Mouse (Mus musculus) spleen, adult 2 months (tissue): ENCODE results near the gene Dyrk2. TPM values are rescaled to one million over a fixed set of nuclear protein-coding genes. Genes with fewer than 3 reads are reported as not detected.

Source experiments
- DNase-seq, 2 experiments: peaks; one replicate each; pipeline versions ENCODE4 v3.0.0 to v3.0.0-alpha.2; 2012 to 2021; ENCODE audit warnings: low spot score in 2 of 2, low read depth in 1 of 2
- H3K27ac ChIP-seq: fragments of 200-500 bp; 2 replicates; pipeline ENCODE4 v1.5.1; 2012; ENCODE audit warnings: low read length, inconsistent platforms; ENCODE audit not compliant: insufficient read depth
- H3K27me3 ChIP-seq: fragments of 200-500 bp; 2 replicates; pipeline ENCODE4 v1.6.1; 2012; ENCODE audit warnings: mild to moderate bottlenecking, moderate library complexity, low read length, inconsistent platforms; ENCODE audit not compliant: control insufficient read depth, insufficient read depth
- H3K36me3 ChIP-seq: fragments of 200-500 bp; 2 replicates; pipeline ENCODE4 v1.6.1; 2012; ENCODE audit warnings: mild to moderate bottlenecking, low read length, inconsistent platforms; ENCODE audit not compliant: control insufficient read depth, insufficient read depth
- H3K4me1 ChIP-seq: fragments of 200-500 bp; 2 replicates; pipeline ENCODE4 v1.6.1; 2011; ENCODE audit warnings: inconsistent platforms; ENCODE audit not compliant: control insufficient read depth, insufficient read depth, insufficient read length
- H3K4me3 ChIP-seq: fragments of 200-500 bp; 2 replicates; pipeline ENCODE4 v1.5.1; 2011; ENCODE audit warnings: mild to moderate bottlenecking, inconsistent platforms; ENCODE audit not compliant: insufficient read depth, insufficient read length; ENCODE audit errors: extremely low read depth
- CTCF ChIP-seq: fragments of 200-500 bp; IDR thresholded peaks from 2 replicates; pipeline ENCODE4 v1.5.1; 2011; ENCODE audit warnings: mild to moderate bottlenecking, inconsistent platforms; ENCODE audit not compliant: insufficient read depth, insufficient read length, insufficient replicate concordance; ENCODE audit errors: extremely low read depth
- POLR2A ChIP-seq: fragments of 200-500 bp; IDR thresholded peaks from 2 replicates; pipeline ENCODE4 v1.6.1; 2011; ENCODE audit warnings: low read depth, low read length, inconsistent platforms
- WGBS: fragments of 180-500 bp; shearing (Covaris S2); methylation state at CpG from one replicate; pipeline ENCODE4 v1.1.7; 2018; 5-methylcytosine and 5-hydroxymethylcytosine counted together
- polyA plus RNA-seq: library from polyadenylated mRNA; depleted of rRNA; stranded (reverse); fragments of >200 nt; gene quantifications from 2 replicates; pipeline ENCODE4 v1.2.3, GENCODE M21; 2012

Gene Dyrk2
- polyA plus RNA-seq, 1 experiment, result 10.0 TPM

- TF ChIP-seq CTCF (no peak), POLR2A (no peak)
- Histone ChIP-seq H3K36me3 (no peaks in the 10 kb centered on the region; the same call in 1 of the 2 replicates), H3K4me1 (no peaks in the 10 kb centered on the region), H3K27me3 (no peaks in the 10 kb centered on the region), H3K4me3 (no peak overlapping the region), H3K27ac (no peak overlapping the region)
- DNase-seq, result no peak
- 83% methylated on average over 4 of the region's 4 CpGs for WGBS
Observed at GRCm38 (mm10) chr10:118848501-118848900, 21.5 kb downstream of the Dyrk2 start.

GRCm38 (mm10) chr10:118846991-118847545 is 22.9 kb downstream of the Dyrk2 start:
- TF ChIP-seq POLR2A, result no peak
- no peak for TF ChIP-seq CTCF
- no peaks in the 10 kb centered on the region for H3K4me1 ChIP-seq
- no peak for DNase-seq
- no peak overlapping the region for H3K27ac ChIP-seq
- no peak overlapping the region for H3K4me3 ChIP-seq
- no peaks in the 10 kb centered on the region for H3K27me3 ChIP-seq
- WGBS, result 84% methylated on average over 10 of the region's 10 CpGs
- H3K36me3 ChIP-seq, result no peaks in the 10 kb centered on the region

GRCm38 (mm10) chr10:118840598-118840997 is 29.4 kb downstream of the Dyrk2 start:
- WGBS, result 96% methylated on average over 9 of the region's 9 CpGs
- no peak overlapping the region for H3K4me3 ChIP-seq
- no peaks in the 10 kb centered on the region for H3K27me3 ChIP-seq
- H3K4me1 ChIP-seq, result no peaks in the 10 kb centered on the region
- no peak for DNase-seq
- H3K36me3 ChIP-seq, result no peaks in the 10 kb centered on the region
- TF ChIP-seq CTCF (no peak), POLR2A (no peak)
- no peak overlapping the region for H3K27ac ChIP-seq

- TF ChIP-seq CTCF (no peak), POLR2A (no peak)
- H3K36me3 ChIP-seq, result no peaks in the 10 kb centered on the region
- no peaks in the 10 kb centered on the region for H3K4me1 ChIP-seq
- no peaks in the 10 kb centered on the region for H3K27me3 ChIP-seq
- no peak for DNase-seq
- WGBS, result 92% methylated on average over 19 of the region's 19 CpGs
- H3K27ac ChIP-seq, result no peak overlapping the region
- H3K4me3 ChIP-seq, result no peak overlapping the region
Observed at GRCm38 (mm10) chr10:118839343-118840141, 30.5 kb downstream of the Dyrk2 start.

GRCm38 (mm10) chr10:118837636-118838035 is 32.4 kb downstream of the Dyrk2 start:
- no peak overlapping the region for H3K27ac ChIP-seq
- no peaks in the 10 kb centered on the region for H3K4me1 ChIP-seq
- no peak for DNase-seq
- TF ChIP-seq CTCF (no peak), POLR2A (no peak)
- no peaks in the 10 kb centered on the region for H3K27me3 ChIP-seq
- 81% methylated on average over 8 of the region's 8 CpGs for WGBS
- H3K4me3 ChIP-seq, result no peak overlapping the region
- H3K36me3 ChIP-seq, result no peaks in the 10 kb centered on the region

GRCm38 (mm10) chr10:118831190-118831589 is 38.8 kb downstream of the Dyrk2 start:
- Histone ChIP-seq H3K4me3 (no peak overlapping the region), H3K4me1 (no peaks in the 10 kb centered on the region), H3K27me3 (no peaks in the 10 kb centered on the region), H3K27ac (no peak overlapping the region), H3K36me3 (no peaks in the 10 kb centered on the region)
- DNase-seq, result no peak
- WGBS, result 93% methylated on average over 8 of the region's 8 CpGs
- TF ChIP-seq POLR2A (no peak), CTCF (no peak)

GRCm38 (mm10) chr10:118829641-118830040 is 40.4 kb downstream of the Dyrk2 start:
- 25% methylated on average over 2 of the region's 2 CpGs for WGBS
- TF ChIP-seq POLR2A (no peak), CTCF (no peak)
- no peaks in the 10 kb centered on the region for H3K4me1 ChIP-seq

More at GRCm38 (mm10) chr10:118829641-118830040, 40.4 kb downstream of the Dyrk2 start:
- DNase-seq, result no peak
- H3K27me3 ChIP-seq, result no peaks in the 10 kb centered on the region
- no peaks in the 10 kb centered on the region for H3K36me3 ChIP-seq
- H3K4me3 ChIP-seq, result no peak overlapping the region
- H3K27ac ChIP-seq, result no peak overlapping the region
